Mouse (Mus musculus): ENCODE results near the gene Mfn2. TPM values are rescaled to one million over a fixed set of nuclear protein-coding genes. Genes with fewer than 3 reads are reported as not detected.

The Mfn2 gene
- polyA plus RNA-seq, 2 experiments = 29.6 to 29.8 TPM

- TF ChIP-seq POLR2A (IDR thresholded peaks at IDR 0.05; ENCODE audit: borderline replicate concordance, extremely low read depth, insufficient read depth, insufficient read length) = no peak
- H3K27me3 ChIP-seq (ENCODE audit: control insufficient read depth, insufficient read depth, low read length) = no peaks in the 10 kb centered on the region
- peaks cover 87% of the 10 kb centered on the region for H3K36me3 ChIP-seq (ENCODE audit: control insufficient read depth, insufficient read depth, low read length)
- H3K9me3 ChIP-seq (ENCODE audit: control insufficient read depth, low read length) = no peaks in the 10 kb centered on the region
- no peak overlapping the region for H3K9ac ChIP-seq (ENCODE audit: low read depth, low read length, severe bottlenecking)
- no peak for ATAC-seq (ENCODE audit: low FRiP score, low read depth)
- no peak for DNase-seq (ENCODE audit: low spot score)
- H3K27ac ChIP-seq (replicated peaks; ENCODE audit: low read depth, low read length) = no peak overlapping the region
- H3K4me2 ChIP-seq (replicated peaks; ENCODE audit: low read depth, low read length, severe bottlenecking) = no peak overlapping the region
- no peak overlapping the region for H3K4me3 ChIP-seq (replicated peaks; ENCODE audit: low read length)
- H3K4me1 ChIP-seq (ENCODE audit: control insufficient read depth, insufficient read depth, low read length) = no peaks in the 10 kb centered on the region
- WGBS = 93% methylated on average over 7 of the region's 7 CpGs
These were observed 22.7 kb downstream of the Mfn2 start for GRCm38 (mm10) chr4:147881792-147882191.

GRCm38 (mm10) chr4:147879865-147880264 is 24.6 kb downstream of the Mfn2 start:
- H3K4me3 ChIP-seq (replicated peaks; ENCODE audit: low read length) = no peak overlapping the region
- ATAC-seq (ENCODE audit: low FRiP score, low read depth) (no peak), DNase-seq (ENCODE audit: low spot score) (no peak)
- no peaks in the 10 kb centered on the region for H3K9me3 ChIP-seq (ENCODE audit: control insufficient read depth, low read length)
- TF ChIP-seq POLR2A (IDR thresholded peaks at IDR 0.05; ENCODE audit: borderline replicate concordance, extremely low read depth, insufficient read depth, insufficient read length) = no peak
- no peaks in the 10 kb centered on the region for H3K27me3 ChIP-seq (ENCODE audit: control insufficient read depth, insufficient read depth, low read length)
- H3K9ac ChIP-seq (ENCODE audit: low read depth, low read length, severe bottlenecking) = no peak overlapping the region
- H3K4me2 ChIP-seq (replicated peaks; ENCODE audit: low read depth, low read length, severe bottlenecking) = no peak overlapping the region
- WGBS = 62% methylated on average over 5 of the region's 5 CpGs
- peaks cover 87% of the 10 kb centered on the region for H3K36me3 ChIP-seq (ENCODE audit: control insufficient read depth, insufficient read depth, low read length)
- no peak overlapping the region for H3K27ac ChIP-seq (replicated peaks; ENCODE audit: low read depth, low read length)
- no peaks in the 10 kb centered on the region for H3K4me1 ChIP-seq (ENCODE audit: control insufficient read depth, insufficient read depth, low read length)

- Histone ChIP-seq H3K9me3 (ENCODE audit: control insufficient read depth, low read length) (no peaks in the 10 kb centered on the region), H3K4me1 (ENCODE audit: control insufficient read depth, insufficient read depth, low read length) (no peaks in the 10 kb centered on the region), H3K9ac (ENCODE audit: low read depth, low read length, severe bottlenecking) (no peak overlapping the region), H3K4me3 (replicated peaks; ENCODE audit: low read length) (no peak overlapping the region), H3K27ac (replicated peaks; ENCODE audit: low read depth, low read length) (no peak overlapping the region), H3K4me2 (replicated peaks; ENCODE audit: low read depth, low read length, severe bottlenecking) (no peak overlapping the region), H3K36me3 (ENCODE audit: control insufficient read depth, insufficient read depth, low read length) (peaks cover 87% of the 10 kb centered on the region), H3K27me3 (ENCODE audit: control insufficient read depth, insufficient read depth, low read length) (no peaks in the 10 kb centered on the region)
- DNase-seq (ENCODE audit: low spot score) (no peak), ATAC-seq (ENCODE audit: low FRiP score, low read depth) (no peak)
- TF ChIP-seq POLR2A (IDR thresholded peaks at IDR 0.05; ENCODE audit: borderline replicate concordance, extremely low read depth, insufficient read depth, insufficient read length) = no peak
- WGBS = 65% methylated on average over 2 of the region's 2 CpGs
These were observed 25.0 kb downstream of the Mfn2 start for GRCm38 (mm10) chr4:147879456-147879855.

DNA sequence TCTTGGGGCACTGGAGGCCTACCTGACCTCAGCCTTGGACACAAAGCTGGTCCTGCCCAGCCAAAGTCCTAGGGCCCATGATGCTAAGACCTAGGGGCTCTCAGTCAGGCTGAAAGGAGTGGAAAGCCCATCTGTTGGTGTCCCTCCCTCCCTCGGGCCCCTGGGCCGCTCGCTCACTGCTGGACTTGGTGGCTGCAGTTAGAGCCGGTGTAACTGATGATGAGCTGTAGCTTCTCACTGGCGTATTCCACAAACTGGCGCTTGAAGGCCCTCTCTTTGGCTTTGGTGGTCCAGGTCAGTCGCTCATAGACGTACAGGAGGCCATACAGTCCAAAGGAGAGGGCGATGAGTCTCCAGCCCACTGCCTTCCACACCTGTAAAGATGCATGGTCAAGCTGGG is 26.0 kb downstream of the Mfn2 start:
- no peak for ATAC-seq (ENCODE audit: low FRiP score, low read depth)
- TF ChIP-seq POLR2A (IDR thresholded peaks at IDR 0.05; ENCODE audit: borderline replicate concordance, extremely low read depth, insufficient read depth, insufficient read length) = no peak
- Histone ChIP-seq H3K9me3 (ENCODE audit: control insufficient read depth, low read length) (no peaks in the 10 kb centered on the region), H3K27me3 (ENCODE audit: control insufficient read depth, insufficient read depth, low read length) (no peaks in the 10 kb centered on the region), H3K9ac (ENCODE audit: low read depth, low read length, severe bottlenecking) (no peak overlapping the region), H3K4me3 (replicated peaks; ENCODE audit: low read length) (no peak overlapping the region), H3K4me1 (ENCODE audit: control insufficient read depth, insufficient read depth, low read length) (no peaks in the 10 kb centered on the region), H3K27ac (replicated peaks; ENCODE audit: low read depth, low read length) (no peak overlapping the region), H3K4me2 (replicated peaks; ENCODE audit: low read depth, low read length, severe bottlenecking) (no peak overlapping the region), H3K36me3 (ENCODE audit: control insufficient read depth, insufficient read depth, low read length) (peaks cover 87% of the 10 kb centered on the region)
- 92% methylated on average over 9 of the region's 9 CpGs for WGBS
- no peak for DNase-seq (ENCODE audit: low spot score)

- no peak for TF ChIP-seq POLR2A (IDR thresholded peaks at IDR 0.05; ENCODE audit: borderline replicate concordance, extremely low read depth, insufficient read depth, insufficient read length)
- 92% methylated on average over 4 of the region's 4 CpGs for WGBS
- no peaks in the 10 kb centered on the region for H3K9me3 ChIP-seq (ENCODE audit: control insufficient read depth, low read length)
- no peak for DNase-seq (ENCODE audit: low spot score)
- H3K36me3 ChIP-seq (ENCODE audit: control insufficient read depth, insufficient read depth, low read length) = peaks cover 78% of the 10 kb centered on the region
- no peaks in the 10 kb centered on the region for H3K27me3 ChIP-seq (ENCODE audit: control insufficient read depth, insufficient read depth, low read length)
- H3K4me2 ChIP-seq (replicated peaks; ENCODE audit: low read depth, low read length, severe bottlenecking) = no peak overlapping the region
- no peak for ATAC-seq (ENCODE audit: low FRiP score, low read depth)
- no peak overlapping the region for H3K27ac ChIP-seq (replicated peaks; ENCODE audit: low read depth, low read length)
- H3K4me3 ChIP-seq (replicated peaks; ENCODE audit: low read length) = no peak overlapping the region
- no peak overlapping the region for H3K9ac ChIP-seq (ENCODE audit: low read depth, low read length, severe bottlenecking)
- H3K4me1 ChIP-seq (ENCODE audit: control insufficient read depth, insufficient read depth, low read length) = no peaks in the 10 kb centered on the region
These were observed 28.5 kb downstream of the Mfn2 start for GRCm38 (mm10) chr4:147875852-147876575.
